Mouse (Mus musculus): ENCODE results near the gene Gm45799.

Gene Gm45799

DNA sequence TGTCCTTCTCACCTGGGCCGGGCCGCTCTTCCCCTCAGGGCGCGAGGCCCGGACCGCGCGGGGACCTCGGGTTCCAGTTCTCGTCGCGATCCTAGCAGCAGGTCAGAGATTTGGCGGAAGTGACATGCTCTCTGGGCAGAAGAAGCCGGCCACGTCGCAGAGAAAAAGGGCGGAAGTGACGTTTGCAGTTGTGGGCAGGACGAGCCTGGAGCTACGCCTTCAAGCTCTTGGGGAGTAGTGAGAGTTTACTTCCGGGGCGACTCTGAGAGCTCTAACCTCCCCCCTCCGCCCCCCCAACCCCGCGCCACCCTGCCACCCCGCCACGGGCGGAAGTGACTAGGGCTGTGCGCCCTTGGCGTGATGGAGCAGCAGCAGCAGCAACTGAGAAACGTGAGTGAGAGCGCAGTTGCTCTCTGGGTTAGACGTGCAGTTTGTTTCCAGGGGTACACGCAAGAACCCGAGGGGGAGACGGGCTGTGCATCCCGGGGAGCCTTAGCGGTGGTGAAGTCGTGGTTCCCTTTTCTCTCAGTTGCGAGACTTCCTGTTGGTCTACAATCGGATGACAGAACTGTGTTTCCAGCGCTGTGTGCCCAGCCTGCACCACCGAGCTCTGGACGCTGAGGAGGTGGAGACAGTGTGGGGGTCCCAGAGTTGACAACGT lies at the start of gene Gm45799, which contains the start of gene Arfip2:
Gene Gm45799 (plus strand): TSS at position 320 of the 661 bp plus-strand sequence.
Gene Arfip2 (minus strand): TSS at position 184 of the 661 bp plus-strand sequence.
- DNase-seq (ENCODE audit: low read depth, low spot score): peak; percentile 98

DNA sequence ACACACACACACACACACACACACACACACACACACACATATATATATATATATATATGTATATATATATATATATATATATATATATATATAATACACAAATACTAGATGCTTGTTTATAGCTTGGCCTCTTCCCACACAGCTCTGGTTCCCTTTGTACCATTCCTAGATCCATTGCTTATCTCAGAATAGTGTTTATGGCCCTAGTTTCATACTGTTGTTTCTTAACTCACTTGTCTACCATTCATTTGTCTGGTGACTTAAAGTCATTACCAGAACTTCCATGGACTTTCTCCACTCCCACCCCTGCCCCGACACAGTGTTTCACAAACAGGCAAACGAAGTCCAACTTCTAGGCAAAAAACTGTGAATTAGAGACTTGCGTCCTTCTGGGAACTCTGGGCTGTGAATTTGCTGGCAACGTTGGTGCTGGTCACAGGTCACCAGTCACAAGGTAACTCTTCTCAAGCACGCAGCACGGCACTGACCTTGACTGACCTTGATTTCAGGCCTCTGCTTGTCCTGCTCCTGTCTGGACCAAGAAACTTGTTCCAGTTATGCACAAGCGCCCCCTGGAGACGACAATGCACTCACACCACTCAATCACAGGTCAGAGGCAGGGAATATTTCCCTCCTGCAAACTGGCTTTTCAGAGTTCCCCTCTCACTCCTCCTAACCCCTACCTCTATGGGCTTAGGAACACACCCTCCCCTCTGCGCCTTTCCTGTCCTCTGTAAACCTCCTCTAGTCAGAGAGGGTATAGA lies 37.3 kb upstream of the Gm45799 start:
- DNase-seq (ENCODE audit: low read depth, low spot score): peak; percentile 71

DNA sequence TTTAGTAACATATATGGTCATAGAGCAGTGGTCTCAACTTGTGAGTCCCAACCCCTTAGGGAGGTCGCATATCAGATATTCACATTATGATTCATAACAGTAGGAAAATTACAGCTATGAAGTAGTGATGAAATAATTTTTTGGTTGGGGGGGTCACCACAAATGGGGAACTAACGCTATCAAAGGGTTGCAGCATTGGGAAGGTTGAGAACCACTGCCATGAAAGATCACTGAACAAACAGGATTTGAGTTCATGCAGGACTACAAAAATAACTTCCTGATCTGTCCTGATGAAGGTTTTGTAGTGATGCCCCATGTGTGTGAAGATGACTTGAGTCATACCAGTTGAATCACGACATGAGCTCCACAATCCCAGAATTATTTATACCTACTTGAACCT lies 31.9 kb upstream of the Gm45799 start:
- DNase-seq (ENCODE audit: low read depth, low spot score): no peak

- DNase-seq (ENCODE audit: low read depth, low spot score): no peak
Measured at GRCm38 (mm10) chr7:105611767-105612166, 28.6 kb upstream of the Gm45799 start.

- no peak for DNase-seq (ENCODE audit: low read depth, low spot score)
Measured at GRCm38 (mm10) chr7:105614400-105614799, 26.0 kb upstream of the Gm45799 start.

DNA sequence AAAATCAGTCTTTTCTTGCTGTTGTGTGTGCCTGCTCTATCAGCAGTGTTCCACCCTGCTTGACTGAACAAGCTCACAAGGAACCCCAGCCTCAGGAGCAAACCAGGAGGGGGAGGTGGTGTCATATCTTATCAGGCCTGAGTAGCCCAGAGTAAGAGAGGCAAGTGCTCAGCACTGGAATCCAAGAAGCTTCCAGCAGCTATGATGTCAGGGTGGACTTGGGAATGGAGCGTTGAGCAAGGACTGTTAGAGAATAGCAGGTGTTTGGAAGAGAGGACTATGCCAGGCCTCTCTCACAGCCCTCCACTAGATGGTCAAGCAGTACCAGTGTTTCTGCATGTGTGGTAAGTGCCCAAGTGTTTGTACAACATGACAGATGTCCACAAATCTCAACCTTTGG lies 24.6 kb upstream of the Gm45799 start:
- DNase-seq (ENCODE audit: low read depth, low spot score): no peak

GRCm38 (mm10) chr7:105616561-105616960 lies 23.8 kb upstream of the Gm45799 start:
- no peak for DNase-seq (ENCODE audit: low read depth, low spot score)

- no peak for DNase-seq (ENCODE audit: low read depth, low spot score)
Measured at GRCm38 (mm10) chr7:105617810-105618209, 22.5 kb upstream of the Gm45799 start.

GRCm38 (mm10) chr7:105619701-105620100 lies 20.7 kb upstream of the Gm45799 start:
- DNase-seq (ENCODE audit: low read depth, low spot score): no peak

- DNase-seq (ENCODE audit: low read depth, low spot score): no peak
Measured at GRCm38 (mm10) chr7:105621053-105621452, 19.3 kb upstream of the Gm45799 start.

DNA sequence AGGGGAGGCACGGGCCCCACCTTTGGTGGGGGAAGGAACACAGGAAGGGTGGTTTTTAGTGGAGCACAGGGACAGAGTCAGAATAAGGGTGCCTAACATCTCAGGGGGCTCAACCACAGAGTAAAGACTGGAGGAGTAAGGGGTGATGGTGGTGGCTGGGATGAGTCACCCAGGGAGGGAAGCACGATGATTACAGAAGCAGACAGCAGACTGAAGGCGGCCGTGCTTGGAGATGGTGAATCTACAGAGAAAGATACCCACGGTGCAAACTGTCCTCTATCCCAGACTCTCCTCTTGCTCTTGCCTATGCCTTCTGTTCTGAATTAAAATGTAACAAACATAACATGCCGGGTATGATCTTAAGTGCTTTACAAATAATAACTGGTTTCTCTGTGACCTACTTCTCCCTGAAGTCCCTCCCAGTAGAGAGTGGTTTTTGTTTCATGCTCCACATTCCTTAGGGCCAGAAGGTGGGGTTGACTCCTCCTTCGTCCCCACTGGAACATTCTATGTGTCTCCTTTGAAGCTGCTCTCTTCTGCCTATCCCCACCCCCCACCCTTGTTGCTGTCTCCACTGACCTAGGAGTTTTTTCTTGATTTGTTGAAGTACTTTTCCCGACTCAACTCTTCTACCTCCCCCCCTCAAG lies 18.6 kb upstream of the Gm45799 start:
- no peak for DNase-seq (ENCODE audit: low read depth, low spot score)

DNA sequence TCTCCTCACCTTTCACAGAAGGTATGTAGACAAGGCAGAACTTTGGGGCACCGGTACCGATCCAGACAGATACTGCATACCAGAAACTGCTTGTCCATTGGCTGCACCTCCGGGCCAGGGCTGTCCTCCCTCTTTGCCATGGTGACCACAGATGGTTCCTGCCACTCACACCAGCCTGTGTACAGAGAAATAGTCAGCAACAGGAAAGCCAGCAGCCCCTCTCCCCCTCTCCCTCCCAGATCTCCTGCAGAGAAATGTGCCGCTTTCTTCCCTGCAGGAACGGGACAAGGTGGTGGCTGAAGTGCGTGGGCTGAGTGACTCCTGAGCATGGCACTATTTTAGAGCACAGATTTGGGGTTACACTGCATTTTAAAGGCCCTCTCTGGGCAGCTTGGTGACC lies 15.0 kb upstream of the Gm45799 start:
- no peak for DNase-seq (ENCODE audit: low read depth, low spot score)

GRCm38 (mm10) chr7:105628633-105629032 lies 11.7 kb upstream of the Gm45799 start:
- DNase-seq (ENCODE audit: low read depth, low spot score): peak; percentile 32

- no peak for DNase-seq (ENCODE audit: low read depth, low spot score)
Measured at GRCm38 (mm10) chr7:105632551-105632972, 7.8 kb upstream of the Gm45799 start.

GRCm38 (mm10) chr7:105633127-105633800 lies 7.1 kb upstream of the Gm45799 start, which contains the start of gene Trim3:
Trim3 (minus strand) TSS chr7:105633571.
- peak; percentile 87 for DNase-seq (ENCODE audit: low read depth, low spot score)

- DNase-seq (ENCODE audit: low read depth, low spot score): no peak
Measured at GRCm38 (mm10) chr7:105633801-105634135, 6.6 kb upstream of the Gm45799 start.

GRCm38 (mm10) chr7:105634272-105634920 lies 6.0 kb upstream of the Gm45799 start:
- no peak for DNase-seq (ENCODE audit: low read depth, low spot score)

DNA sequence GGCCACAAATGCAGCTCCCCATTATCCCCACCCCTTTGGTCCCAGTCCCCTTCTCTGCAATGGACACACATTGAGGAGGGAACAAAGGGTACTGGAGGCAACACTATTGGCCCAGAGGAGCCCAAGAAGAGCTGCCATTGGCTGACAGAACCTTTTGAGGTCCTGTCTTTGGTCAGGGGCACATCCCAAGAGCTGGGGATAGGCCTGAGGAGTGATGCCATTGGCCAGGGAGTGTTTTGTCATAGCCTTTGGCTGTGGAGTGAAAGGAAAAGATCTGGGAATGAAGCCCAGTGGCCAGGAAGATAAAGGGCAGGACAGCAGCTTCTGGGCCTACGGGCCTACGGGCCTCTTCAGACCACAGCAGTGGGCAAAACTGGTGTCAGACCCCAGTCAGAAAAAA lies 4.6 kb upstream of the Gm45799 start:
- no peak for DNase-seq (ENCODE audit: low read depth, low spot score)

DNA sequence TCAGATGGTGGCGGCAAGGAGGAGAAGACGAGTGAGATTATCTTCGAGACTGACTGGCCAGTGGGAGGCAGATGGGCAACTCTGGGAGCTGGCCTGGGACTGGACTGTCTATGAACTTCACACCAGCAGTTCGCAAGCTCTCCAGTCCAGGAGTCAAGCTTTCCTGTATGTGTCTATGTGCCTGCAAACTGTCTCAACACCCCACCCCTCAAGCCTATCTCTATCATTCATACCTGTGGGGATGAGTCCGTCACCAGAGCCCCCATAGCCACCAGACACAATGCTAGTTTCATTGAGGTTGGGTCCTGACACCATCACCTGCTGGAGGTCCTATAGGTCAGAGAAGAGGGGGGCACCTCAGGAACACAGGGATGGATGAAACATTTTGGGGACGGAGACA lies 1.6 kb upstream of the Gm45799 start:
- no peak for DNase-seq (ENCODE audit: low read depth, low spot score)

- DNase-seq (ENCODE audit: low read depth, low spot score): no peak
Measured at GRCm38 (mm10) chr7:105639304-105639703, 1.0 kb upstream of the Gm45799 start.

GRCm38 (mm10) chr7:105639756-105640155 lies 596 bp upstream of the Gm45799 start, which contains the start of gene Timm10b:
Timm10b (plus strand) TSS chr7:105640056.
- DNase-seq (ENCODE audit: low read depth, low spot score): no peak

All from mesoderm, embryonic 11.5 days (tissue).